Mouse (Mus musculus) hindbrain, embryonic 10.5 days (tissue): ENCODE data around the gene Cmtm5. TPM values are rescaled to one million over a fixed set of nuclear protein-coding genes. Genes with fewer than 3 reads are reported as not detected.
A peak's percentile ranks its signal among the peaks of the same experiment; 100 is the strongest.
"Not testable (repeated sequence)": the region's sequence is repeated elsewhere in the genome, so short reads cannot be mapped to it uniquely, and the experiment has no call there.

Experiments
- DNase-seq: peaks from one replicate; pipeline ENCODE4 v3.0.0-alpha.2; 2017; ENCODE audit warnings: low spot score
- H3K27ac ChIP-seq: fragments of 300-500 bp; sonication (generic); 2 replicates; pipeline ENCODE4 v1.5.1; 2016; ENCODE audit warnings: mild to moderate bottlenecking, moderate library complexity
- H3K27me3 ChIP-seq: fragments of 300-500 bp; sonication (generic); 2 replicates; pipeline ENCODE4 v1.6.1; 2016; ENCODE audit warnings: mild to moderate bottlenecking; ENCODE audit not compliant: poor library complexity, insufficient read depth, severe bottlenecking
- H3K36me3 ChIP-seq: fragments of 300-500 bp; sonication (generic); 2 replicates; pipeline ENCODE4 v1.6.1; 2016; ENCODE audit warnings: mild to moderate bottlenecking, moderate library complexity
- H3K4me1 ChIP-seq: fragments of 300-500 bp; sonication (generic); replicated peaks from 2 replicates; pipeline ENCODE4 v1.6.1; 2016; ENCODE audit warnings: mild to moderate bottlenecking
- H3K4me3 ChIP-seq: fragments of 300-500 bp; sonication (generic); 2 replicates; pipeline ENCODE4 v1.5.1; 2016; ENCODE audit warnings: mild to moderate bottlenecking, moderate library complexity
- H3K9me3 ChIP-seq: fragments of 300-500 bp; sonication (generic); 2 replicates; pipeline ENCODE4 v1.6.1; 2016; ENCODE audit warnings: mild to moderate bottlenecking, moderate library complexity
- whole genome bisulfite sequencing: fragments of 180-500 bp; shearing (Covaris S2); methylation state at CpG from one replicate; pipeline ENCODE4 v1.1.7; 2016; 5-methylcytosine and 5-hydroxymethylcytosine counted together
- polyA plus RNA-seq: library from polyadenylated mRNA; unstranded; fragments of >200 nt; fragmentation: Nextera tagmentation; extraction: Ambion mirVana; gene quantifications from 2 replicates; pipeline ENCODE4 v1.2.1, GENCODE M21; 2016

Cmtm5 gene
- polyA plus RNA-seq, 1 experiment from 2014 or later: 0.78 TPM

DNA sequence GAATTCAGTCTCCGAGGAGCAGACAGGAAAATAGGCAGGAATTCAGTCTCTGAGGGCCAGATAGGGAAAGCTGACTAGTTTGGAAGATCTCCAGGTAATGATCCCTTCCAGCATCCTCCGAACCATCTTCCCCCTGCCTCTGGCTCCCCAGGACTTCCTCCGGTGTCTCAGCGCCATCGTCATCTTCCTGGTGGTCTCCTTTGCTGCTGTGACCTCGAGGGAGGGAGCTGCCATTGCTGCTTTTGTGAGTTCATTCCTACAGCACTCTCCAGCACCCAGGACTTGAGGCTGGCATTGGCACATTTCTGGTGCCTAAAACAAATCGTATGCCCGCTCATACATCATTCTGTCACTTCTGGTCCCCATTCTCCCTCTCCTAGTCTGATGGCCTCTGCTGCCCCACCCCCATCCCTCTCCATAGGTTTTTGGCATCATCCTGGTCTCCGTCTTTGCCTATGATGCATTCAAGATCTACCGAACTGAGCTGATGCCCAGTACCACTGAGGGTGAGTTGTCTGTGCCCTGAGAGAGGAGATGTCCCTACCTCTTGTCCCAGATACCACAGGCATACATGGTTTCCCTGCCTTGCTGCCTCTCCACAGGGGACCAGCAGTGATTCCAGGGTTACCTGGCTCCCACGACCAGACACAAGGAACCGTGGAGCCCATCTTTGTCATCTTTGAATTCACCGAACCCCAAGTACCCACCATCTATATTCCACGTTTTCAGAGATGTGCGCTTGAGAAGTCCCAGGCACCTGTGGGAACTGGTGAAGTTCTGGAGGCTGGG lies 2.6 kb downstream of the Cmtm5 start:
- DNase-seq: no peak
- Histone ChIP-seq H3K27ac (no peak overlapping the region), H3K4me1 (peaks cover 20% of the 10 kb centered on the region), H3K27me3 (no peaks in the 10 kb centered on the region), H3K4me3 (no peak overlapping the region), H3K9me3 (no peaks in the 10 kb centered on the region), H3K36me3 (no peaks in the 10 kb centered on the region)
- WGBS: 80% methylated on average over 15 of the region's 15 CpGs

DNA sequence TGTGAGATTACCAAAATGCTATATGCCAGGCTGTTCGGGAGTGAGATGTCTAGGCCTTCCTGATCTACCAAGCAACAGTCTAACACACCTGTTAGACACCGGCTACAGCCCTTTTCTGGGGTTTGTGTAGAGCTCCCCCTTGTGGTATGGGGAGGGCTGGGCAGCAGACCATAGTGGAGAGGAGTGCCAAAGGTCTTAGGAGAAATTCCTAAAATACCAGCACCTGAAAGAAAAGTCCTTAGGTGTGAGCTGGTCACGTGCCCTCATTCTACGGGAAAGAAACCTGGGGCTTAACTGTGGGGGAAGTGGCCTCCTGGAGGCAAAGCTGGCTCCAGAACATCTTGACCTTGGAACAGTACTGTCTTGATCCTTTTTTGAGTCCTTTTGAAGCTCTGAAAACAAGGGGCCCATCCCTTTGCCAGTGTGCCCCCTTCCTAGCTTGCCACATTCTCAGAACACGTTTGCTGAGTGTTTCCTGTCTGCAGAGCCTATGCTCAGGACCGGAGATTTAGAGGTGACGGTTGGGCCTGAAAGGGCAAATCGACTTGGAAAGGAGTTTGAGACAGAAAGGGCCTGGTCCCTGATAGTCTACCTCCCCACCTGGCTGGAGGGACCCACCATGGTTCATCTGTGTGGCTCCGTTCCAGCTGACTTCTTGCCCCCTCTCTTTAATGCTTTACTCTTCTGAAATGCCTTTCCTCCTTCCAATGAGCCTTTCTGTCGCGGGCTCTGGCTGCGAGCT lies 3.5 kb downstream of the Cmtm5 start:
- Histone ChIP-seq H3K27me3 (no peaks in the 10 kb centered on the region), H3K4me1 (peaks cover 16% of the 10 kb centered on the region), H3K36me3 (no peaks in the 10 kb centered on the region), H3K27ac (no peak overlapping the region), H3K4me3 (no peak overlapping the region), H3K9me3 (no peaks in the 10 kb centered on the region)
- DNase-seq: peak; percentile 58
- WGBS: 51% methylated on average over 12 of the region's 12 CpGs

DNA sequence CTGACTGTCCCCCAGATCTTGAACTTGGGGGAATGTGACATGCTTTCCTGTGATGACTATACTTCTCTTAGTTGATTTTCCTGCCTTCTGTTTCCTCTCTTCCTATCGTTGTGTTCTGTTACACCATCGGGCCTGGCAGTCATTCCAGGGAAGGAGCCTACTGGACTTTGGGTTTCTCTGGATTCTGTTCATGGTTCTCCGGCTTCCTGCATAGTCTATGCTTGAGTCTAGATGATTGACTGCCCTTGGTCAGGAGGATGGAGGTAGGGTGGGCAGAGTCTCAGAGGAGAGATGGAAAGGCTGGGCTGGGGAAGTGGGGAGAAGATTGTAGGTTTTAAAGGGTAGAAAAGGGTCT lies 4.1 kb downstream of the Cmtm5 start:
- Histone ChIP-seq H3K9me3 (no peaks in the 10 kb centered on the region), H3K27ac (no peak overlapping the region), H3K4me3 (no peak overlapping the region), H3K4me1 (peaks cover 15% of the 10 kb centered on the region), H3K36me3 (no peaks in the 10 kb centered on the region), H3K27me3 (no peaks in the 10 kb centered on the region)
- no peak for DNase-seq
- WGBS: 90% methylated on average over 3 of the region's 3 CpGs

DNA sequence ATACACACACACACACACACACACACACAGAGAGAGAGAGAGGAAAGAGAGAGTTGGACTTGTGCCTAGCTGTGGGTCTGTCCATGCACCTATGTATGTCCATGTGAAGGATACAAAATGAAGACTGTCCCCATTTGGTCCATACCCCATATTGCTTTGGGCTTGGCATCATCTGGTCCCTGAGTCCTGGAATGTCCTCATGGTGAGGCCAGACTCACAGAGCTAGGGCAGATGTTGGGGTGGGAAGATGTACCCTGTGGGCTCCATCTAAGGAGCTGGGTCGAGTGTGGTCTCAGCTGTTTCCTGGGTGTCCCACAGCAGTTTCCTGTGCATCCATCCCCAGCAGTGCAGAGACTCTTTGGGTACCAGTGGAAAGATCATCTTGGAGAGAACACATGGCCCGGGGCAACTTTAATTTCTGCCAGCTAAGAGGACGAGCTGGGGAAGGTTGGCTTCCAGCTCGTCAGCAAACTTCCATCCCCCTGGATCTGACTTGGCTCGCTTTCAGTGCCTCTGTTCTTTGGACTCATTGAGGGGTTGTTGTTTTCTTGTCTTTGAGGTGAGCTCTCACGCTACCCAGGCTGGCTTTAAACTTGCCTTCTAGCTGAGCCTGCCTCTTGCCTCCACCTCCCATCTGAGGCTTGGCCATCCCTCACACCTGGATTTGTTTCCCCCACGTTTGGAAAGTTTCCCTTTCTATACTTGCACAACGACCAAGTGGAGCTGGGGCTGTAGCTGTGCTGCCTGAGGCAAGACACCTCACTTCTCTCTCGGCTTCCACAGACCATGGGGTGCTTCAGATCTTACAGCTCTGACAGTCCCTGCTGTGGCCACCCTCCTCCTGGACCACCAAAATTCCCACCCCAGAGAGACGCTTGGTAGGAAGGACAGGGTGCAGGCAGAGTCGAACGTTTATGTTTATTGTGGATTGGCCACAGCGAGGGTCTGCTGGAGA lies 5.2 kb downstream of the Cmtm5 start:
- Histone ChIP-seq H3K9me3 (no peaks in the 10 kb centered on the region), H3K4me1 (peaks cover 6% of the 10 kb centered on the region), H3K27ac (no peak overlapping the region), H3K36me3 (no peaks in the 10 kb centered on the region), H3K4me3 (no peak overlapping the region), H3K27me3 (no peaks in the 10 kb centered on the region)
- DNase-seq: no peak
- 67% methylated on average over 13 of the region's 13 CpGs for WGBS

DNA sequence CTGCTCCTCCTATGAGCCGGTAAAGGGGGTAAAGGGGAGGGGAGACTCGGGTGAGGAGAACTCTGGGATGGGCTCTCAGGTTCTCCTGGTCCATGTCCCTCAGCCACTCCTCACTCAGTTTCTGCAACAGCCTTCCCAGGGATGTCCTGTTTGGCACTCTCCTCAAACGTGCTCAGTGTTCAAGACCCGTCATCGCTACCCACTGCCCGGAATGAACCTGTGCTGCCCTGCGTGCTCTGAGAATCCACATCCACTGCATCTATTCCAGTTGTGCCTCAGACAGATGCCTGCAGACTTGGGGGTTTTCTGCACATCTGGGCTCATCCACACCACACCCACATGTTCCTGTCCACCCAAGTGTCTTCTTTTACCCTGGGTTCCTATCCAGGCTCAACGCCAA lies 6.4 kb downstream of the Cmtm5 start:
- Histone ChIP-seq H3K4me1 (no peaks in the 10 kb centered on the region), H3K9me3 (no peaks in the 10 kb centered on the region), H3K36me3 (no peaks in the 10 kb centered on the region), H3K27me3 (no peaks in the 10 kb centered on the region), H3K27ac (no peak overlapping the region), H3K4me3 (no peak overlapping the region)
- no peak for DNase-seq
- WGBS: 92% methylated on average over 8 of the region's 8 CpGs

DNA sequence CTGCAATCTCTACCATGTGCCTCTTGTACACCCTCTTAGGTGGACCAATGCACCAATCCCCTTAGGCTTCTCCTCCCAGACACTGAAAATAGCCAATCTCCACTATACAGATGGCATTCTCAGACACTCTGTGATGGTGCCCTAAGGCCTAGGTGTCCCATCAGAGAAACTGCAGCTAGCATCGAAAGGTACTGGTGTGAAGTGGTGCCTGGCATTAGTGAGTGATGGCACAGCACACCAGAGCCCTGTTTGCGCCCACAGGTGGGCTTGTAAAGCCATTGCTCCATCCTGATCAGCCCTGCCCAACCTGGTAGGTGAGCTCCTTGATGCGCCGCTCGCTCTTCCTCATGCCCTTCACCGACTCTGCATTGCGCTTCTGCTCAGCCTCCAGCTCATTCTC lies 7.9 kb downstream of the Cmtm5 start:
- H3K36me3 ChIP-seq: no peaks in the 10 kb centered on the region
- no peaks in the 10 kb centered on the region for H3K9me3 ChIP-seq
- 93% methylated on average over 7 of the region's 7 CpGs for WGBS
- H3K27me3 ChIP-seq: no peaks in the 10 kb centered on the region
- no peak overlapping the region for H3K4me3 ChIP-seq
- no peaks in the 10 kb centered on the region for H3K4me1 ChIP-seq
- no peak for DNase-seq
- H3K27ac ChIP-seq: no peak overlapping the region

DNA sequence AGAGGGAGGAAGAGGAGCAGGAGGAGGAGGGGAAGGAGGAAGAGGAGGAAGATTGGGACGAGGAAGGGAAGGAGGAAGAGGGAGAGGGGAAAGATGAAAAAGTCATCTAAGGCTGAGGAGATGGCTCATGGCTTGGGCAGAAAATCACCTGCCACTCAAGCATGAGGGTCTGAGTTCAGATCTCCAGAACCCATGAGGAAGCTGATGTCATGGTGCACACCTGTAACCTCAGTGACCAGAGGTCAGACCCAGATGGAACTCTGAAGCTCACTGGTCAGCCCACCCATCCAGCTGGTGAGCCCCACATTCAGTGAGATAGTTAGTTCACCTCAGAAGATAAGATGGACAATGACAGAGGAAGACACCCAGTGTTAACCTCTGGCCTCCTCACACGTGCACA lies 8.9 kb downstream of the Cmtm5 start:
- Histone ChIP-seq H3K36me3 (no peaks in the 10 kb centered on the region), H3K27me3 (peaks cover 3% of the 10 kb centered on the region; the same call in 1 of the 2 replicates), H3K4me1 (no peaks in the 10 kb centered on the region), H3K27ac (no peak overlapping the region), H3K4me3 (no peak overlapping the region), H3K9me3 (no peaks in the 10 kb centered on the region)
- 84% methylated on average over 2 of the region's 2 CpGs for WGBS
- no peak for DNase-seq

DNA sequence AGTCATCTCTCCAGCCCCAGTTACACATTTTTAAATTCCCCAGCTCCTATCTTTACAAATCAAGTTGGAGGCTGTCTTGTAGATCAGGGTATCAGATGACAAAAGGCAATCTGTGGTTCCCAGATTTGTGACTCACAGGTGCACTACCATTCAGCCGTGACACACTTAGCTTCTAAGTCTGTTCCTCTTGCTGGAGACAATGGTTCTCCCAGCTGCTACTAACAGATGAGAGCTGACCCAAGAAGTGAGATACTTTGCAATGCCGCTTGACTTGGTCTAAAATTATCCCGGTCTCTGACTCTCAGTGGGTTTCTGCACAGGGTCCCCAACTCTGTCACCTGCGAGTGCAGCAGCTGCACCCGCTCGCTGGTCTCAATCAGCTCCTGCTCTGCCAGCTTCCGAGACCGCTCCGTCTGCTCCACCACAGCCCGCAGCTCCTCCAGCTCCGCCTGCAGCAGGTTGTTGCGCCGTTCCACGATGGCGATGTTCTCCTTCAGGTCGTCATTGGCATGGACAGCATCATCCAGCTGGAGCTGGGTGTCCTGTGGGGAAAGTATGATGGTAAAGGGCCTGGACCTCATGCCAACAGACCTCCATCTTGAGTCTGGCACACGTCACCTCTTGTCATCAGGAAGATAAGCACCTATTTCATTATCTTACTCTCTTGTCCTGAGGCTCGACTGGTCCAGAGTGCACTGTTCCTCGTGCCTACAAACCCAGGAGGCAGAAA lies 10.1 kb downstream of the Cmtm5 start:
- no peak for DNase-seq
- no peaks in the 10 kb centered on the region for H3K4me1 ChIP-seq
- H3K9me3 ChIP-seq: no peaks in the 10 kb centered on the region
- H3K36me3 ChIP-seq: no peaks in the 10 kb centered on the region
- H3K27ac ChIP-seq: no peak overlapping the region
- WGBS: 86% methylated on average over 19 of the region's 19 CpGs
- peaks cover 6% of the 10 kb centered on the region; the same call in 1 of the 2 replicates for H3K27me3 ChIP-seq
- H3K4me3 ChIP-seq: no peak overlapping the region

DNA sequence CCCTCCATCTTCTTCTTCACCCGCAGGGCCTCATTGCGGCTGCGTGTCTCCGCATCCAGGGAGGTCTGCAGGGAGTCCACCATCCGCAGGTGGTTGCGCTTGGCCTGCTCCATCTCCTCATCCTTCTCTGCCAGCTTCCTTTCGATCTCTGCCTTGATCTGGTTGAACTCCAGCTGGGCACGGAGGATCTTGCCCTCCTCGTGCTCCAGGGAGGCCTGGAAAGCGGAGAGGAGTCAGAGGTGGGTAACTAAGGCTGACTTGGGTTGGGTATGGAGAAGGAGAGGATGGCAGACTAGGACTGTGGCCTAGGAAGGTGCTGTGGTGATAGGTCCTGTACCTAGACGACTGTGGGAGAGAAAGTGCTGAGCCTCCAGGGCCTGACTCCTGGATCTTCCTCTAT lies 10.9 kb downstream of the Cmtm5 start:
- not testable (repeated sequence) for DNase-seq, H3K4me1 ChIP-seq, H3K27ac ChIP-seq, H3K27me3 ChIP-seq, H3K4me3 ChIP-seq, H3K9me3 ChIP-seq, H3K36me3 ChIP-seq
- WGBS: 89% methylated on average over 11 of the region's 11 CpGs

DNA sequence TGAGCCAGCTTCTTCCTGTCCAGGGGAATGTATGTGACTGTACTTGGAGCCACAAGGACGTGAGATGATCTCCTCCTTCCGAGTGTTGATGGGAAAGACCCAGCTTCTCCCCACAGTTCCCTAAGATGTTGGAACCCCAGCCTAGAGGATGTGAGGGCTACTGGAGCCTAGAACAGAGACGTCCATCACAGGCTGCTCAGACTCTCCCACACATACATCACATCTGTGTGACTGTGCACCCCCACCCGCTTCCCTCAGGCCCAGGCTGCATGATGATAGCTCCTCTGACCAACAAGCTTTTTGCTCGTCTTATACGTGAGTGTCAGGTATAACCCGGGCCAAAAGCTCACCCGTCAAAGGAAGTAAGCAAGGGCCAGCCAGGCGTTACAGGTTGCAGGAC lies 12.7 kb downstream of the Cmtm5 start:
- Histone ChIP-seq H3K36me3 (no peaks in the 10 kb centered on the region), H3K27ac (no peak overlapping the region), H3K27me3 (peaks cover 6% of the 10 kb centered on the region; the same call in 1 of the 2 replicates), H3K9me3 (no peaks in the 10 kb centered on the region), H3K4me3 (no peak overlapping the region), H3K4me1 (no peaks in the 10 kb centered on the region)
- WGBS: 92% methylated on average over 9 of the region's 9 CpGs
- DNase-seq: no peak

DNA sequence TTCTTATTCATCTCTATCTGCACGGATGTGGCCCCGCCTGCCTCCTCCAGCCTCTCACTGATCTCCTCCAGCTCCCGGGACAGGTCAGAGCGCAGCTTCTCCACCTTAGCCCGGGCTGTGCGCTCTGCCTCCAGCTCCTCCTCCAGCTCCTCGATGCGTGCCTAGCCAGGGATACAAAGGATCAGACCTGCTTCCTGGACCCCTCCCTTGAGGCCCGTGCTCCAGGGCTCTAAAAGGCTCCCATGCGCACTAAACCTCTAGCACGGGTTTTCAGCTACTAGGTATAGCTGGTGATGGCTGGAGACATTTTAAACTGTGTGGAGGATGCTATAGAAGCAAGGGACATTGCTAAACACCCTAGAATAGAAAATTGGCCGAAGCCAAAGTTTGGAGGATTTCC lies 14.4 kb downstream of the Cmtm5 start:
- 64% methylated on average over 12 of the region's 12 CpGs for WGBS
- Histone ChIP-seq H3K9me3 (no peaks in the 10 kb centered on the region), H3K27ac (no peak overlapping the region), H3K27me3 (peaks cover 6% of the 10 kb centered on the region; the same call in 1 of the 2 replicates), H3K4me3 (no peak overlapping the region), H3K4me1 (no peaks in the 10 kb centered on the region), H3K36me3 (no peaks in the 10 kb centered on the region)
- no peak for DNase-seq

DNA sequence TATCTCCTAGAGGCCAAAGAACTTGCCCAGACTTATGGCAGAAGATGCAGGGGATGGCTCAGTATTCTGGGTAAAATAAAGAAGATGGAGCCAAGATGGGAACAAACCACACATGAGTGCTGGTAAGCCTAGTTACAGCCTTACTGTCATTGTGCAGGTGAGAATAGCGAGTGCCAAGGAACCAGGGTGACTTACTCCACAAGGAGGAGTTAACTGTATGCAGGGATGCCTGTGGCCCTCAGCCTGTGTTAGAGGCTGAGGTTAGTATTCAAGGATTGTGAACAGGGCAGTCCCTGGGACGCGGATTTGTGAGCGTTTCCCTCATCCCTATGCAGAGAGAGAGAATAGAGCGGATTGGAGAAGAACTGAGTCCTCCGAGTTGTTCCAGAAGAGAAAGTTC lies 15.5 kb downstream of the Cmtm5 start:
- peaks cover 6% of the 10 kb centered on the region; the same call in 1 of the 2 replicates for H3K27me3 ChIP-seq
- 88% methylated on average over 6 of the region's 6 CpGs for WGBS
- no peaks in the 10 kb centered on the region for H3K4me1 ChIP-seq

More for the DNA sequence above, 15.5 kb downstream of the Cmtm5 start:
- no peak overlapping the region for H3K27ac ChIP-seq
- DNase-seq: no peak
- H3K36me3 ChIP-seq: no peaks in the 10 kb centered on the region
- H3K4me3 ChIP-seq: no peak overlapping the region
- no peaks in the 10 kb centered on the region for H3K9me3 ChIP-seq
